Mouse (Mus musculus) cerebellum, postnatal 36 days (tissue): ENCODE data around the gene Cacnb1.
A peak's percentile ranks its signal among the peaks of the same experiment; 100 is the strongest.

Source experiments
- DNase-seq, 2 experiments: peaks; one replicate each; pipeline ENCODE4 v3.0.0; 2021 to 2022; ENCODE audit warnings: mixed read lengths in 2 of 2

Gene Cacnb1

DNA sequence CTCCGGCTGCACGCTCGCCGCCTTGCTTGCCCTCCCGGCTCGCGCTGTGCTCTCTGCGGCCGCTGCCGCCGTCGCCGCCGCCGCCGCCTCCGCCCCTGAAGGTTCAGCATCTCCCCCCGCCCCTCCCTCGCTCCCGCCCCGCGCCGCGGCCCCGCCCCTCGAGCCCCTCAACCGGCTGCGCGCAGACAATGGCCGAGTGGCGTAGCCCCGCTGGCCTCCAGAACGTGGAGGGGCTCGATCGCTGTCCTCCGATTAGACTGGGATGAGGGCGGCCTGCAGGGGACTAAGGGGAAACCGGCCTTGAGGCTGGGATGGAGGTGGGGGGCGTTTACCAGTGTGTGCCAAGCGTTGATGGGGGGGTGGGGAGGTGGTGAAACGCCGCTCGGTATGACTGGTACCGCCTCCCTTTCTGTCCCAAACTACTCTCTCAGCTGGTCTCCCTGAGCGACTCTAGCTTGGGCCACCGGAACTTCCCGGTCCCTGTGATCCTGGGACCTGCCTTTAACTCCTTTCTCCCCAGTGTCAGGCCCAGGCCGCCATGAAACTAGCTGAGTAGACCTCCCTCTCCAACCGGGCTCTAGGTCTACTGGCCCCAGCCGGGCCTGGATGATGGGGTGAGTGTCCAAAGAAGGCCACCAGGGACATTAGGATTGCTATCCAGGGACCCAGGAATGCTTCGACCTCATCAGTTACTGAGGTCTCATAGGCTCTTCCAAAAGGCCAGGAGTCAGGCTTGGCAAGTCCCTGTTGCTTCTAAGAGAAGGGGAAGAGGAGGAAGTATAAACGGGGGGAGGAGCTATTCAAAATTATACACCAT lies at the start of gene Cacnb1:
TSS of gene Cacnb1 (minus strand) at position 480 of the 817 bp plus-strand sequence.
- DNase-seq = peak; percentile 51 to 67

DNA sequence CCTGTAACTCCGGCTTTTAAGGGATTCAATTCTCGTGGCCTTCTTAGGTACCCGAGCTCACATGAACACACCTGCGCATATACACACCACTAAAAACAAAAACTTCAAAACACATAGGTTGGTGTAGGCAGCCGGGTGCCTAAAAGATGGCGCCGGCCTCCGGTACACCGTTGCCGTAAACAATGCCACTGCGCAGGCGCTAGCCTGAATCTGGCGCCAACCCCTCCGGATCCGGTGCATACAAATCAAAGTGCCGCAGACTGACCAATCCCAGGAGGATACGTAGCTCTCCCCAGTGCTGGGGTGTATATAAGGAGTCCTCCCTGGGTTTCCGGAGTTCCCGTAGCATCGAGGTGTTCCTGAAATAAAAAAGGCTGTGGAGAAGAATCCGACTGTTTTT lies 44.4 kb upstream of the Cacnb1 start:
- DNase-seq = no peak

DNA sequence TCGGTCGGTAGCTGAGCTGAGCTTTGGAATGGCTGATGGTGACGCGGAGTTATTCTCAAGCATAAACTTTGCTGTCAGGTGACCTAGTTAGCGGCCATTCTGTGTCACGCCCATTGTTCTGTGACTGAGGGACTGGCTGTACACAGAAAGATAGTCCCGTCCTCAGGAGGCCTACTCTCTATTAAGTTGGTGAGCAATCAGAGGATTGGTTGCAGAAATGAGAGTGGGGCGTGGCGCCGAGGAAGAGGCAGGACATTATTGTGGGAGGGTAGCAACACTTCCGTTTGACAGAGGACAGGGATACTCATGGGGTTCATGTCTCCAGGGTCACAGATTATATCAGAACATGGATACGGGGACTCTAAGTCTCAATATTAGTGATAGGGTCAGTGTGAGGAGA lies 43.4 kb upstream of the Cacnb1 start:
- no peak for DNase-seq

DNA sequence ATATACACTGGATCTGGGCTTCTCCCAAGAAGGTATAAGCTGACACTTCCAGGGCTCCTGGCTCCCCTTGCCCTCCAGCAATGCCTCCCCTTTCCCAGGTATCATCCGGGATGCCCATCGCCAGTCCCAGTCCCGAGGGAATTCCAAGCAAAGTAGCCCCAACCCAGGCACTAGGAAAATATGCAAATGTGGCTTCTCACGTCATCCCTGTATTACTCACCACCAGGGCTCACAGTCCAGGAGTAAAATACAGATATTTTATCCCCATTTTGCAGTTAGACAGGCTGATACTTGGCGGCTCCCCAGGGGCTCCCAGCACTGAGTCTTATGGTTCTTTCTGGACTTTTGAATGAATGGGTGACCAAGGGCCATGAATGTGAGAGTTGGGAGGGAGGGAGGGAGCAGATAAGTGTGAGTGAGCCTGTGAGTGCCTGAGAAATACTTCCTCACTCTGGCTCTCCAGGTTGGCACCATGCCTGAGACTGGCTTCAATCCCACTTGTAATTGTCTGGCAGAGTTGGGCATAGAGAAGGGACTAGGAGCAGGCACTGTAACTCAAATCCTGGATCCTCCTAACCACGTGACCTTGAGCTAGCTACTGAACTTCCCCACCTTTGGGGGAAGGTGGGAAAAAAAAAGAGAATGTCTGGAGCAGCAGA lies 39.2 kb upstream of the Cacnb1 start:
- DNase-seq = peak; percentile 54 to 61

DNA sequence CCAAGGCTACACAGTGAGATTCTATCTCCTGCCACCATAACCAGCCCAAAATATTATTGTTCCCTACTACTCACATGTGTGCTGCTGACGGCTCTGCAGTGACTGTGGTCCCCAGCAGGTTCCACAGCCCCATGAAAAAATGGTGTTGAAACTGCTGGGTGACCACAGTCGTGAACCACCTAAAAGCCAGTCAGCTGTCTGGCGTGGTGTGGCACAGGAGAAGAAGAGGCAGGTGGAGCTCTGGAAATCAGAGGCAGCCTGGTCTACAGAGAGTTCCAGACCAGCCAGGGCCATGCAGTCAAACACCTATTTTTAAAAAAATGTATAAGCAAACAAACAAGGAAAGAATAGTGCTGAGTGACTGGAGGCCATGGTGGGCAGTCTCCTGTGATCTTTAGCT lies 38.6 kb upstream of the Cacnb1 start:
- no peak for DNase-seq

DNA sequence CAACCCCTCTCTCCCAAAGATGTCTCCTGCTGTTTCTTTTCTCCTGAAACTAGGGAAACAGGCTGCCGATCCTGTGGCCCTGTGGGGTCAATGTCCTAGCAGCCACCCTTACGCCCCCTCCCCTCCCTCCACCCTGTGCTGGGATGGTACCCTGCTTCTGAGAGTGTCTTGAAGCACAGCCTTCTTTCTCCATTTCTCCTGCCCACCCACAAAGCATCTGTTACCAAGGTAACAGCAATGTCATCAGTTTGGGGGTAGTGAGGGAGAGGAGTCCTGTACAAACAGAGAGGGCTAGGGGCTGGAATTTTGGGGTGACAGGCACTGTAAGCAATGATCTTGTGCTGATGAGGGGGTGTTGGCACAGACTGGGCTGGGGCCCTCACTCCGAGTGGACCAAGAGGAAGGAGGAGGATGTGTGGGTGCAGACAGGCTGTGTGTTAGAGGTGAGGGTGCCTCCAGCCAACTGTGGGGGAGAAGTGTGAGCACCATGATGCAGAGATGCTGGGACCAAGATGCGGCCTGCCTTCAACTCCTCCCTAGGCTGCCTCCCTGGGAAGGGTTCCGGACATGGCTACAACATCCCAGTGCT lies 37.4 kb upstream of the Cacnb1 start:
- no peak for DNase-seq

DNA sequence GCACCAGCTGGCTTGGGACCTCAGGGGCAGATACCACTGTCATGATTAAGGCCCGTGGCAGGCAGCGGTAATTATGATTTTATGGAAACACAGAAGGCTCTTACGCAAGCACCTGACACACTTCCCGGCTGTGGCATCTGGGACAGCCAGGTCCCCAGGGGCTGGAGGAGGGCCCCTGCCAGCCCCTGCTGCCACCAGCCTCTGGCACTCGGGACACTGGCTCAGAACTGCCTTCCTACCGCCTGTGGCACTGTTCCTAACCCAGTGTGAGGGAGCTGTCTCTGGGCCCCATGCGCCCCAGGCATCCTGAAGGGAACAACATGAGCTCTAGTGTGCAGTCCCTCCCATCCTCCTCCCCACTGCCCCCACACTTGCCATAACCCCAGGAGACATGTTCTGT lies 36.8 kb upstream of the Cacnb1 start:
- no peak for DNase-seq

DNA sequence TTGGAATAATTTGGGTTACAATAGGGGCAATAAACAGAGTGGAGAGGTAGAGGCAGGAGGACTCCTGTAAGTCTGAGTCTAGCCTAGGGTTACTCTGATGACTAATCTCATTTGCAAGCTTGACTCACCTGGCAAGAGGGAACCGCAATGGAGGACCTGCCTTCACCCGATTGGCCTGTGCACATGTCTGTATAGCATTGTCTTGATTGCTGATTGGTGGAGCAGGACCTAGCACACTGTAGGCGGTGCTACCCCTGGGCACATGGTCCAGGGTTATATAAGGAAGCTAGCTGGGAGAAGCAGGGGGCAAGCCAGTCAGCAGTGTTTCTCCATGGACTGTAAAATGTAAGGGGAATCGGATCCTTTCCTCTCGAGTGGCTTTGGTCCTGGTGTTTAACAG lies 35.2 kb upstream of the Cacnb1 start:
- peak; percentile 32 to 39 for DNase-seq

DNA sequence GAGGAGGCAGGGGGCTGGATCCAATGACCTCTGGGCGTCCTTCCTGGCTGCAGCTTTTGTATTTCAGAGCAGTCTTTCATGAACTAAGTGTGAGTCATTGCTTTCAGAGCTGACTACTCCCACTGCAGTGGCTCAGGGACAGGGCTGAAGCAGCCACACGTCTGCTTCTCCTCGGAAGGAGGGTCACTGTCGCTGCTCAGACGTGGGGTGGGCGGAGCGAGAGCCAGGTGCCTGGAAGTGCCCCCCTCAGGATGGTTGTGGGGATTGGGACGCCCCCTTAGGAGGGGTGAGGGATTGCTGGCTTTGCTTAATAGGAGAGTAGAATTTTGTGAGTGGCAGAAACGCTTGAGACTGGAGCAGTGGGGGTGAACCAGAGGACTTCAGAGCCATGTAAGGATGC lies 34.6 kb upstream of the Cacnb1 start:
- no peak for DNase-seq

DNA sequence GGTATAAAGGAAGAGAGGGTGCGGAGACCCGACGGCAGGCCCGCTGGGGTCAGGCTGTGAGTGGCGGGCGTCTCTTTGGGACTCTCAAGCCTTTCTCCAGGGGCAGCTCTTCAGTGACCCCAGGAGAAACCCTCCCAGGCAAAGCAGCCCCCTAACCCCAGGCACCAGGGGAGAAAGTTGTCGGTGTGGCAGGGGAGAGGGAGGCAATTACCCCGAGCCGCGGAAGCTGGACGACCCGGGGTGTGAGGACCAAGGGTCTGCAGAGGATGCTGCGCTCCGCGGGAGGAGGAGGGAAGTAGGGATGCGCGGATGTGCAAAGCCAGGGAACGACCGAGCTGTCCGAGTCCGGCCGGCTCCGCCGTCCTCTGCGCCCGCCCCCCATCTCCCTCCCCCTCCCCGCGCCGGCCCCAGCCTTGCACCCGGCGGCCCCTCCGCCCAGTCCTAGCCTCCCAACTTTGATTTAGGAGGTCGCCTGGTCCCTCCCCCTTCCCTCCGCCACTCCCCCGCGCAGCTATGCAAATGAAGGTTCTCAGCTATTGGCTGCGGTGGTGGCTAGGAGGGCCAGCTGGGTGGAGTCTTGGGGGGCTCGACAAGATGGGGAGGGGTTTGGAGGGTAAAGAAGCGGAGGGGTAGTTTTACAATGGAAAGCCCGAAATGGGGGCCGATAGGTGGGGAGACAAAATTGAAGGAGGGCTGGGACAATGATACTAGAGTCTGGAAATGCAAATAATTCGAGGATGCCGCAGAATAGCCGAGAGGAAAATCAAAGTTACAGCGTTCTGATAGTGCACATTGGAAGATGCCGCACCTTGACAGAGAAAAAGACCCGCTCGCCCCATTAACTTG lies 30.4 kb upstream of the Cacnb1 start, which contains the start of gene Stac2:
TSS of gene Stac2 (minus strand) at position 474 of the 846 bp plus-strand sequence.
- peak; percentile 47 to 67 for DNase-seq

DNA sequence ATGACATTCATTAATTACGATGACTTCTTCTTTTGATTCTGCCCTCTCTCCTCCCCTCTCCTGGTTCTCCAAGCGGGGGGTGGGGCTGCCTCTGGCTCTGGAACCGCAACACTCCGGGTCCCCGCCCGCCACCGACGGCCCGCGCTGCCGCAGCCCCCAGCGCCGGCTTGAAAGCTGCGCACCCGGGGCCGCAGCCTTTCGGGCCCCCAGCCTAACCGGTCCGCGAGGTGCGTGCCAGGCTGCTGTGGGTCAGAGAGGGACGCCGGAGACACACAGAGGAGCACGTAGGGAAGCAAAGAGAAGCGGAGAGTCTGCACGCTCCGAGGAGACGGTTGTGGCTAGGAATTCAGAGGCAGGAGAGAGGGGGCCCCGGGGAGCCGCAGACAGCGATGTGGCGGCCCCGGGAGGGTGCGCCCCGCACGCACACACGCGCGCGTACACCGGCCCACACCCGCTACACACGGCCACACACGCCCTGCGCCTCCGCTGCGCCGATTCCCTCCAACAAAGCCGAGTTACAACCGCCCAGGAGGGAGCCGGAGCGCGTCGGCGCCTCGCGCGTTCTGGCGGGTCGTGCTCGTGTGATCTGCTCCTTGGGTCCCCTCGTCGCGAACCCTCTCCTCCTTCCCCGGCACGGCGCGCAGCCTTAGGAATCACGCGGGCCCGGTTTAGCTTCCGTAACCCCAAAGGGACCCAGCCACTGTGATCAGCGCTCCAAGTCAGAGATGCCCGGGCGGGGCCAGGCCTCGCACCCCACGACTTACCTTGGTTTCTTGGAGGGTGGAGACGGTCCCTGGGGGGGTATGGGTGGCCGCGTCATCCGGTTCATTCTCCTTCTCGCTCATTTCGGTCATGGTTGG lies 29.5 kb upstream of the Cacnb1 start:
- DNase-seq = no peak

DNA sequence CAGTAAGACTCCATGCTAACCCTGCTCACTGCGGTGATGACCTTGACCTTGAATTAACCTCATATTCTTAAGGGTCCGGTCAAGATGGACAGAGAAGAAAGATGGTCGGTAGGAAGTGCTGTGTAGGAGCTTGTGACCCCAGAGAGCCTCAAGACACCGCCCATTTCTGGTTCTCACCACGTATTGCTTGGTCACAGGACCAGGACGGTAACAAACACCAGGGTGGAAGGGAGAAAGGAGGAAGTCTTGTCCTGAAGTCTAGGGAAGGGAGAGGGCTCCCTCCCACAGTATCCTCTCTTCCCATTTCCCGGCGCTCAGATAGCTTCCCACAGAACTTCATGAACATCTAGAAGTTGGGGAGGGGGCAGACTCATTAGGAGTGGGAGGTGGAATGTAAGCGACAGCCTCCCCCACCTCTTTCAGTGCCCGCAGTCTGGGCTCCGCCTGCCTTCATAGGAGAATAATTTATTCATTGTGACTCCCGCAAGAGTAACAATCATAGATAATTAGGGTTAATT lies 28.8 kb upstream of the Cacnb1 start:
- DNase-seq = no peak

DNA sequence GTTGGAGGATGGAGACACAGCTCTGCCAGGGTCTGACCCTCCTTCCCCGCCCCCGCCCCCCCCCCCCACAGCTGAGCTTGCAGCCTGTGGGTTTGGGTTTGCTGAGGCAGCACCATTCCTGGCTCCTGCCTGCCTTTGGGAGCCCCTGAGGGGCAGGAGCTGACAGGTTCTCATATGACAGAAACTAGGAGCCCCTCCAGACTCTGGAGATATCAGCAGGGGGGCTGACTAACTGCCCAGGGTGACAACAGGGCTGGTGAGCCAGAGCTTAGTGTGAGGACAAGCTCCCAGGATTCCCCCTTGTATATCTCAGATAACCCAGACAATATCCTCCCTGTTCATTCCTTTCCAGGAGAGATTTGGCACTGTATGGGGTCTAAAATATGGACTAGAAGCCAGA lies 28.1 kb upstream of the Cacnb1 start:
- no peak for DNase-seq

DNA sequence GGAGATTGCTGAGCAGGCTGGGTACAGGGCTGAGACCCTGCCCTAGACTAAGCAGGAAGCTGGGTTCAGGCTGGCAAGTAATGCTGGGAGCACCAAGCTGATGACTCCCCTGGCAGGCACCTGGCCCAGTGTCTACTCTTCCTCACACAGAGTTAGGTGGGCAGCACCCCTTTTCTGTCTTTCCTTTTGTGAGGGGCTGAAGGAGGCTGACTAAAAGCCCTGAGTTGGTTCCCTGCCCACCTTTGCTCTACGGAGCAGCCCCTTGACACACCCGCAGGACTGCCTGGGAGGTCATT lies 27.6 kb upstream of the Cacnb1 start:
- no peak for DNase-seq

DNA sequence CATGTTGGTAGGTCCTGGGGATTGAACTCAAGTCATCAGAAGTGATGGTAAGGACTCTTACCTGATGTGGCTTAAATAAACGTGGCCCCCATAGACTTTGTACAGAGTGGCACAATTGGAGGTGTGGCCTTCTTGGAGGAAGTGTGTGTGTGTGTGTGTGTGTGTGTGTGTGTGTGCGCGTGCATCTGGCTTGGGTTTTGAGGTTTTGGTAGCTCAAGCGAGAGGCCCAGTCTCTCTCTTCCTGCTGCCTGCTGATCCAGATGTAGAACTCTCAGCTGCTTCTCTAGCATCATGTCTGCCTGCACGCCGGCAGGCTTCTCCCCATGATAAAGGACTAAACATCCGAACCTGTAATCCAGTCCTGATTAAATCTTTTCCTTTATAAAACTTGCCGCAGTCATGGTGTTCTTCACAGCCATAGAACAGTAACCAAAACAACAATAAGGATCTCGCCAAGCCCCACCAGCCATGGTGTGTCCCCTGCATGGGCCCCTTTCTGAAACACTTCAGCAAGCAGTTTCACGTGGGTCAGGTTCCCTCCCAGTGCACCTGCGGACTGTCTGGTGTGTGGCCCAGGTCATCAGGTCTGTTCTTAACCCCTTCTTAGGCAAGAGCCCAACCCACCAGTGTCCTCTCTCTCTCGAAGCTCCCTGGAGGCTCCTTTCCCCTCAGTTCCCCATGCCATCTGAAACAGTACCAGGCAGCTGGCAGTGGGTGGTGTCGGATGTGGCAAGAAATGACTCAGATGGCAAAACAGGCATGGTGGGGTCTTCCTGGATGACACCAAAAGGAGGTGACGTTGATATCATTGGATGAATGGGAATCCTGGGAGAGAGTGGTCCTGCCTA lies 27.1 kb upstream of the Cacnb1 start:
- no peak for DNase-seq

DNA sequence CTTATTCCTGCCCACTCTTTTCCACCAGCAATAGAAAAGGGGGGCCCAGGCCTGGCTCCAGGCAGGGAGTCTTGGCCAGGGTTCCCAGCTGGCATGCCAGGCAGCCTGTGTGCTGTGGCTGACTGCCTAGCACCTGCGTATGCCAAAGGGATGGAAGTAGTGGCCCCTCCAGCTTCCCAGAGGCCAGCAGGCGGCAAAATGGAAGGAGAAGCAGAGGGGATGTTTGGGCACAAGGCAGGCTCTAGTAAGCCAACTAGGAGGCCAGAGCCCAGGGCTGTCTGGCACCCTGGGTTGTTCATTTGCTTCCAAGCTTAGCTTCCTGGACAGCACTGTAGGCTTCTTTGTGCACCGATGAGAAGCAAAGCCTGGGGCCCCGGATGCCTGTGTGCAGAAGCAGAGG lies 24.9 kb upstream of the Cacnb1 start:
- DNase-seq = peak; percentile 74 to 84

DNA sequence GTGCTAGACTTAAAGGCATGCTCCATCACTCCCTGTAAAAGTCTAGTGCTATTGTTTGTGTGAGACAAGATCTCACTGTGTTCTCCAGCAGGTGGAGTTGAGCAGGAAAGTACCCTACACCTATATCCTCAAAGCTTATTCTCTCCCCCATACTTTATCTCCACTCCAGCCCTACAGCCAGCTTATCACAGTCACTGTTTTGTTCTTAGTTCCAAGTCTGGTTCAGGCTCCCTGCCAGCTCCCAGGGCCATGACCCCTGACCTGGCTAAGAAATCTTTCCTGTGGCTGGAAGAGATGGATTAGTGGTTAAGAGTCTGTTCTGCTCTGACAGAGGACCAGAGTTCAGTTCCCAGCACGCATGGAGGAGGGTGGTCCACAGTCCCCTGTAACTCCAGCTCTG lies 23.6 kb upstream of the Cacnb1 start:
- no peak for DNase-seq

DNA sequence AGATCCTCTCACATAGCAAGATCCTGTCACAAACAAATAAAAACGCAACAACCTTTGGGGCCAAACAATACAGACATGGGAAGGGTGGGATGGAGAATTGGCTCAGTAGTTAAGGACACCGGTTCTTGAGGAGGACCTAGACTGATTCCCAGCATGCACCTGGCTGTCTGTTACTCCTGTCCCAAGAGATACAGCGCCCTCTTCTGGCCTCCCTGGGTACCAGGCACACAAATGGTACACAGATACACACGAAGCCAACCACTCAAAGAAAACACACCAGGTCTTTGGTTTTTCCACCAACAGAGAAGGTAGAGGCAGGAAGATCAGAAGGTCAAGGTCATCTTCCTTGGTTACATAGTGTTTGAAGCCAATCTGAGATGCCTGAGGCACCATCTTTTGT lies 22.8 kb upstream of the Cacnb1 start:
- DNase-seq = no peak

DNA sequence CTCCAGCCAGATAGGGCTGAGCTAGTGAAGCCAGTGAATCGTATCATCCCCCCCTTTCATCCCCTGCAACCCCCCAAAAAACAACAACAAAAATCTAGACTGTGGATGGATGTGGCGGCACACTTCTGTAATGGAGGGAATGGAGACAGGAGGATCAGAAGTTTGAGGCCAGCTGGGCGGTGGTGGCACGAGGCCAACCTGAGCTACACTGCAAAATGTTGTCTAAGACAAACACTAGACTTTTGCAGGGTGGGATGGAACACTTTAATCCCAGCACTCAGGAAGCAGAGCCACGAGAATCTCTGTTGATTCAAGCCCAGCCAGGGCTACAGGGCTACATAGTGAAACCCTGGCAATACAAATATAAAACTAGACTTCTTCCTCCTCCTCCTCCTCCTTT lies 21.2 kb upstream of the Cacnb1 start:
- DNase-seq = peak in 1 of 2 experiments; percentile 47

DNA sequence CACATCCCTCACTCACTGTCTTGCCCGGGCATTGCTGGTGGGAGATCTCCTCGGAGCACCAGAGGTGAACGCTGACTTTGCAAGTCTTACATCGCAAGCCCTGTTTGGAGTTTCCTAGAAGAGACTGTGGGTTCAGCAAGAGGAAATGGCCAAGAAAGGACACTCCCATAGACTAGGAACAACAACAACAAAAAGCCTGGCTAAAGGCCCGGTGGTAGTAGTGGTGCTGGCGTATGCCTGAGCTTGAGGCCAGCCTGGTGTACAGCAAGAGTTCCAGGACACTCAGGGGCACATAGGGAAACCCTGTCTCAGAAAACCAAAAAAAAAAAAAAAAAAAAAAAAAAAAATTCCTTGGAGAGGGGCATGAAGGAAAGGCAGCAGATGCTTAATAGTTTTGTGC lies 19.9 kb upstream of the Cacnb1 start:
- no peak for DNase-seq

DNA sequence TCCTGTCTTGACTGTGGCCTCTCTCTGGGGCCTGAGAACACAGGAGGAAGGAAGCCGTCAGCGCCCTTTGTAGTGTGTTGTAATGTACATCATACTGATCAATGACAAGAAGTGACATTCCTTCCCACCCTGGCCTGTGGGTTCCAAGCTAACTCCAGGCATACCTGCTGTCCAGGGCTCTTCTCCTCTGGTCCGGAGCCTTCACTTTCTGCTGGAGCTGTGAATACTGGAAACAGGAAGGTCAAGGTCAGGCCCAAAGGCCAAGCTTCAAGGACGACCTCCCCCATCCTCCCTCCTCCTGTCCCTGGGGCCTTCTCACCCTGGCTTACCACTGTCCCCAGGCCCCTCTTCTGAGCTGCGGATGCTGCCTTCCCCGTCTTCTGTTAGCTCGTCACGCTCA lies 18.1 kb upstream of the Cacnb1 start:
- DNase-seq = no peak
